In the genomic region with DNA sequence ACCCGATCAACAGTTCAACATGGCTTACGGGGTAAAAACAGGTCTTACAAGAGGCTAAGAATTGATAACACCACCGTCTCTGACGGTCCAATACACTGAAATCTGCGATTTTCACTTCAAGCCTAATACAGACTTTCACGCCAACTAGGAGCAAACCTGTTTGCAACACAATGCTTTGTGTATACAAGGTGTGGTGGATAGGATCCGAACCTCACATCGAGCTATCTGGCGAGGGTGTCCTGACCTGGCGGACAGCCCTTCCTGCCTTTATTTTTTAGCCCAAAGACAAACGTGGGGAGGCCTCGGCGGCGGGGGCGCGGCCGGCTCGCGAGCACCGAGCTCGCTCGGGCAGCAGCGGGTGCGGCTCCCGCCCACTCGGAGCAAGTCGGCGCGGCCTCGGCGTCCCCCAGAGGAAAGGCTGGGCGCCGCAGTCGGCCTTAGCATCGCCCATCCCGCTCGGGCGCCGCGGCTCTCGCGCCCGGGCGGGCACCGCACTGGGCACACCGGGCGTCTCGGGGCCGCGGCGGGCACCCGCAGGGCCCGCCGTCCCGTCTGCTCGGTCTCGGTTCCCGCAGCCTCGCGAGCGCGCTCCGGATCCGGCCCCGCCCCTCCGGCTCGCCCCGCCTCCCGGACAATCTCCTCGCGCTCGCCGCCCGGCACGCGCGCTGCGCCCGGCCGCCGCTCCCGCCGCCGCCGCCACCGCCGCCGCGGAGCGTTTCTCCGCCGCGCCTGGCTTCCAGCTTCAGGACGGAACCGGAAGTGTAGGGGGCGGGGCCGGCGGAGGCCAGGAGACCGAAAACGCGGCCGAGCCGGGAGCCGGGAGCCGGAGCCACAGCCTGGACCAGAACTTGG, we compare ENCODE assay signal across 8 mouse cellular contexts. TPM values are rescaled to one million over a fixed set of nuclear protein-coding genes. Genes with fewer than 3 reads are reported as not detected.
DNase-seq lines count a peak whose midpoint lies in the region; ATAC-seq lines count a peak whose summit lies in the region.

TSS of gene Acvr2a (plus strand) at position 739 of the 852 bp plus-strand sequence.

- ATAC-seq in common myeloid progenitor, adult 5-6 weeks (replicated peaks; ENCODE audit: low read depth, poor library complexity, severe bottlenecking) = peak; percentile 57
- ATAC-seq in megakaryocyte, adult 5-6 weeks (ENCODE audit: poor library complexity, severe bottlenecking) = peak; percentile 64

- peak; percentile 91 for DNase-seq in ZHBTc4 (ENCODE audit: low read depth, low spot score)
- peak; percentile 89 to 90 for DNase-seq in gastrocnemius, adult 8-10 months (ENCODE audit: low spot score in 2 of 2)
- DNase-seq in induced T-regulatory cell, adult 2 months (ENCODE audit: low read depth) = peak; percentile 84
- peak; percentile 79 to 86 for DNase-seq in left cerebral cortex, adult 8-10 months (ENCODE audit: low spot score in 2 of 2)
- peak; percentile 92 for DNase-seq in right cerebral cortex, adult 18-20 months
- DNase-seq in urinary bladder, adult 2 months (ENCODE audit: low spot score) = peak; percentile 97

RNA-seq across cellular contexts. Expression of gene Acvr2a, which starts in this region (rescaled TPM):
- 2.5 and 4.8 TPM in 2 replicates for total RNA-seq in common myeloid progenitor, adult 5-6 weeks (2017)
- total RNA-seq in gastrocnemius, adult 8-10 months (2022) = 10 to 100 TPM; 22.9 to 33.2 (median 24.4) TPM
- 10 to 100 TPM; 34.2 to 42.0 (median 39.3) TPM for total RNA-seq in left cerebral cortex, adult 8-10 months (2022)
- 3.4 and 4.1 TPM in 2 replicates for total RNA-seq in megakaryocyte, adult 5-6 weeks (2015)
- total RNA-seq in megakaryocyte, adult 5-6 weeks (2017) = 3.9 and 4.7 TPM in 2 replicates
- polyA plus RNA-seq in urinary bladder, adult 2 months (2012; rRNA removed) = 8.1 and 9.4 TPM in 2 replicates

Comparison
In these comparisons a context has a peak if more than half of its experiments do, and no peak if none do; other contexts are left out.
1. Peak in every context shown above with its lines: DNase-seq and ATAC-seq.